Mouse (Mus musculus) midbrain, embryonic 10.5 days (tissue): ENCODE measurements around the gene Cct7. TPM values are rescaled to one million over a fixed set of nuclear protein-coding genes. Genes with fewer than 3 reads are reported as not detected.
"Not testable (repeated sequence)": the region's sequence is repeated elsewhere in the genome, so short reads cannot be mapped to it uniquely, and the experiment has no call there.

Experiments used
- DNase-seq: peaks from one replicate; pipeline ENCODE4 v3.0.0-alpha.2; 2017; ENCODE audit warnings: low spot score
- H3K27ac ChIP-seq: fragments of 300-500 bp; sonication (generic); replicated peaks from 2 replicates; pipeline ENCODE4 v1.5.1; 2016; ENCODE audit warnings: mild to moderate bottlenecking
- H3K27me3 ChIP-seq: fragments of 300-500 bp; sonication (generic); 2 replicates; pipeline ENCODE4 v1.6.1; 2016; ENCODE audit warnings: low read depth, mild to moderate bottlenecking; ENCODE audit not compliant: poor library complexity, severe bottlenecking
- H3K36me3 ChIP-seq: fragments of 300-500 bp; sonication (generic); 2 replicates; pipeline ENCODE4 v1.6.1; 2016; ENCODE audit warnings: mild to moderate bottlenecking, moderate library complexity
- H3K4me1 ChIP-seq: fragments of 300-500 bp; sonication (generic); 2 replicates; pipeline ENCODE4 v1.6.1; 2016
- H3K4me3 ChIP-seq: fragments of 300-500 bp; sonication (generic); 2 replicates; pipeline ENCODE4 v1.5.1; 2016; ENCODE audit warnings: mild to moderate bottlenecking, moderate library complexity
- H3K9me3 ChIP-seq: fragments of 300-500 bp; sonication (generic); replicated peaks from 2 replicates; pipeline ENCODE4 v1.6.1; 2016; ENCODE audit warnings: mild to moderate bottlenecking
- WGBS: fragments of 180-500 bp; shearing (Covaris S2); methylation state at CpG from one replicate; pipeline ENCODE4 v1.1.7; 2016; 5-methylcytosine and 5-hydroxymethylcytosine counted together
- polyA plus RNA-seq: library from polyadenylated mRNA; unstranded; fragments of >200 nt; fragmentation: Nextera tagmentation; extraction: Ambion mirVana; gene quantifications from 2 replicates; pipeline ENCODE4 v1.2.1, GENCODE M21; 2016

The Cct7 gene
- polyA plus RNA-seq, 1 experiment from 2014 or later, result 751 TPM

GRCm38 (mm10) chr6:85436631-85437030 lies 14.7 kb upstream of the Cct7 start:
- DNase-seq, result no peak
- no peak overlapping the region for H3K4me3 ChIP-seq
- peaks cover 16% of the 10 kb centered on the region for H3K4me1 ChIP-seq
- no peak overlapping the region for H3K27ac ChIP-seq
- no peaks in the 10 kb centered on the region for H3K27me3 ChIP-seq
- H3K36me3 ChIP-seq, result peaks cover 40% of the 10 kb centered on the region
- no peaks in the 10 kb centered on the region for H3K9me3 ChIP-seq
- 90% methylated on average over 5 of the region's 6 CpGs for WGBS

- Histone ChIP-seq H3K4me1 (no peaks in the 10 kb centered on the region), H3K4me3 (no peak overlapping the region), H3K27me3 (no peaks in the 10 kb centered on the region), H3K9me3 (no peaks in the 10 kb centered on the region), H3K36me3 (peaks cover 84% of the 10 kb centered on the region), H3K27ac (no peak overlapping the region)
- WGBS, result 86% methylated on average over 4 of the region's 4 CpGs
- DNase-seq, result no peak
Observed at GRCm38 (mm10) chr6:85441142-85441541, 10.2 kb upstream of the Cct7 start.

DNA sequence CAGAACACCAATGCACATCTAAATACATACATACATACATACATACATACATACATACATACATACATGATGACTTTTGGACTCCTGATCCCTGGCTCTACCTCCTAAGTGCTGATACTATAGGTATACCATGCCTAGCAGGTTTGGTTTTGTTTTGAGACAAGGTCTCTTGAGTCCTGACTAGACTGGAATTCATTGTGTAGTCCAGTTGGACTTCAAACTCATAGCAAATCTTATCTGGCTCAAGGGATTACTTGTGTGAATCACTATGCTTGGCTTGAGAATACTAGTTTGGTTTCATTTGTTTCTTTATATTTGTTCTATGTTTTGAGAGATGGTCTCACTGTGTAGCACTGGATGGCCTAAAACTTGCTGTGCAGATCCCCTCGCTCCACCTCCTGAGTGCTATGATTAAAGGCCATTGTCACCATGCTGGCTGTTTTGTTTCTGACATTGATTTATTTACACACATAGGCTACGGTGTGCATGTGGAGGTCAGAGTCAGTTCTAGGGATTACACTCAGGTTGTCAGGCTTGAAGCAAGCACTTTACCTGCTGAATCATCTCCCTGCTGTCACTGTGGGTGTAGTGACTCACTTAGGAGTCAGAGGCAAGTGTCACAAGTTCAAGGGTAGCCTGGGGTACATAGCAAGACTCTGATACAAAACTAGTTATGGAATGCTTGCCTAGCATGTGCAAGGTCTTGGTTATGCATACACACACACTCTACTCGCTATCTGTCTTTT lies 7.7 kb upstream of the Cct7 start:
- H3K27me3 ChIP-seq, result no peaks in the 10 kb centered on the region
- 96% methylated on average over 3 of the region's 3 CpGs for WGBS
- no peak for DNase-seq
- H3K27ac ChIP-seq, result no peak overlapping the region
- no peak overlapping the region for H3K4me3 ChIP-seq
- H3K9me3 ChIP-seq, result no peaks in the 10 kb centered on the region
- no peaks in the 10 kb centered on the region for H3K4me1 ChIP-seq
- peaks cover 90% of the 10 kb centered on the region for H3K36me3 ChIP-seq

DNA sequence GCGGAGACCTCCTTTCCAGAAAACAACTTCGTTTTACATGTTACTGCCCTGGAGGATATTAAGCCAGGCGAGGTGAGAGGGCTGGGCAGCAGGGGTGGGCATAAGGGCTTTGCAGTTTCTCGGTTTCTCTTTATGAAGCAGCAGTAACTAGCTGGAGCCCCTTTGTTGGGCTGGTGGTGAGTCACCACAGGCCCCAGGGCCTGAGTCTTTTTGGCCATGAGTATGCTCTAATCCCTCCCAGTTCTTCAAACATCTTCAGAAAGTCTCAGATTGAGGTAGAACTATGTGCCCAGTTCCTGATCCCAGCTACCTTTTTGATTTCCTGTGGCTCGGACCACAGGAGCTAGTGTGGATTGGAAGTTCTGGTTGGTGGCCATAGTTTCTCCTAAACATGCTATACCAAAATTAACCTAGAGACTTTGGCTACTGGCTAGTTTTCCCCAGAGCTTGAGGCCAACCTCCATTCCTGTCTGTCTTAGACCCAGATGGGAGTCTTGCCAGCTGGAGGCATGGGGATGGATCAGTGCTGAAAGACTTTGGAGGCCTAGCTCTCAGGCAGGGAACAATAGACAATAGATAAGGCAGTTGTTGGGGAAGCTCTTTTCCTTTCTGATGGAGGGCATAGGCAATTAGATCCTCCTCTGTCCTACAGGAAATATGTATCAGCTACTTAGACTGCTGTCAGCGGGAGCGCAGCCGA lies 6.9 kb upstream of the Cct7 start:
- 93% methylated on average over 8 of the region's 8 CpGs for WGBS
- peaks cover 83% of the 10 kb centered on the region for H3K36me3 ChIP-seq
- no peaks in the 10 kb centered on the region for H3K9me3 ChIP-seq

DNA sequence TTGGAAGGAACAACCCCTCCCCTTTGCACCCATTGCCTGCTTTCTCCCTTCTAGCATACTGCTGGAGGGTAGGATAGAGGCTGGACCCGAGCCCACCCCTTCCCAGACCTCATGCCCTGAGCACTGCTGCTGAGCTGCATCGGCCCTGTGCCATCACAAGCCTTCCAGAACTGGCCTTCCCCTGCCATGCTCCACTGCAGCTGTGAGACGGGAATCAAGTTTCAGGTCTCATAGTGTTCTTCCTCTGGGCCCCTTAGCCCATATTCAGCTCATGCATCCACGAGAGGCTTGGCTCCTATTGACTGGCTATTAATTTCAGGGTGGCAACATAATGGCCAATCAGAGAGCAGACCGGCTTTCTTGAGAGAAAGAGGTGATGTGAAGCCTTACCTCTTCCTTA lies 6.0 kb upstream of the Cct7 start:
- WGBS, result 77% methylated on average over 5 of the region's 5 CpGs
- H3K36me3 ChIP-seq, result peaks cover 74% of the 10 kb centered on the region
- H3K9me3 ChIP-seq, result no peaks in the 10 kb centered on the region

More for the DNA sequence above, 6.9 kb upstream of the Cct7 start:
- Histone ChIP-seq H3K4me1 (no peaks in the 10 kb centered on the region), H3K27ac (no peak overlapping the region), H3K27me3 (no peaks in the 10 kb centered on the region), H3K4me3 (no peak overlapping the region)
- no peak for DNase-seq

GRCm38 (mm10) chr6:85447351-85447750 lies 4.0 kb upstream of the Cct7 start:
- peaks cover 53% of the 10 kb centered on the region for H3K36me3 ChIP-seq
- no peaks in the 10 kb centered on the region for H3K27me3 ChIP-seq
- H3K4me1 ChIP-seq, result peaks cover 10% of the 10 kb centered on the region
- no peaks in the 10 kb centered on the region for H3K9me3 ChIP-seq
- H3K27ac ChIP-seq, result no peak overlapping the region
- H3K4me3 ChIP-seq, result no peak overlapping the region
- no peak for DNase-seq
- WGBS, result 89% methylated on average over 6 of the region's 6 CpGs

More for the DNA sequence above, 6.0 kb upstream of the Cct7 start:
- Histone ChIP-seq H3K27me3 (no peaks in the 10 kb centered on the region), H3K27ac (no peak overlapping the region), H3K4me3 (no peak overlapping the region), H3K4me1 (peaks cover 2% of the 10 kb centered on the region)
- no peak for DNase-seq

DNA sequence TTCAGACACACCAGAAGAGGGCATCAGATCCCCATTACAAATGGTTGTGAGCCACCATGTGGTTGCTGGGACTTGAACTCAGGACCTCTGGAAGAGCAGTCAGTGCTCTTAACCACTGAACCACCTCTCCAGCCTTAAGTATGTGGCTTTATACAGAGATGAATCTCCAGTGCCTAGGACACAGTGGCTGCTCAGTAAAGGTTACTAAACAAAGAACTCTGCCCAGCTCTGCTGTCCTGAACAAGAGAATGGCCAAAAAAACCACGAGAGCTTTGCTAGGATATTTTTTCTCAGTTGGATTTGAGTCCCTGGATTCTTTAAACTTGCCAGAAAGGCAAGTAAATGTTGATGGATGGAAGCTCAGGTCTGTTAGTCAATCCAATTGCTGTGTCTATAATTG lies 1.2 kb upstream of the Cct7 start:
- not testable (repeated sequence) for H3K9me3 ChIP-seq, H3K27ac ChIP-seq, H3K27me3 ChIP-seq, DNase-seq
- peak overlapping the region; percentile 86 for H3K4me3 ChIP-seq
- peaks cover 37% of the 10 kb centered on the region for H3K36me3 ChIP-seq
- peaks cover 35% of the 10 kb centered on the region for H3K4me1 ChIP-seq
- WGBS, result 65% methylated on average over 1 of the region's 1 CpGs

DNA sequence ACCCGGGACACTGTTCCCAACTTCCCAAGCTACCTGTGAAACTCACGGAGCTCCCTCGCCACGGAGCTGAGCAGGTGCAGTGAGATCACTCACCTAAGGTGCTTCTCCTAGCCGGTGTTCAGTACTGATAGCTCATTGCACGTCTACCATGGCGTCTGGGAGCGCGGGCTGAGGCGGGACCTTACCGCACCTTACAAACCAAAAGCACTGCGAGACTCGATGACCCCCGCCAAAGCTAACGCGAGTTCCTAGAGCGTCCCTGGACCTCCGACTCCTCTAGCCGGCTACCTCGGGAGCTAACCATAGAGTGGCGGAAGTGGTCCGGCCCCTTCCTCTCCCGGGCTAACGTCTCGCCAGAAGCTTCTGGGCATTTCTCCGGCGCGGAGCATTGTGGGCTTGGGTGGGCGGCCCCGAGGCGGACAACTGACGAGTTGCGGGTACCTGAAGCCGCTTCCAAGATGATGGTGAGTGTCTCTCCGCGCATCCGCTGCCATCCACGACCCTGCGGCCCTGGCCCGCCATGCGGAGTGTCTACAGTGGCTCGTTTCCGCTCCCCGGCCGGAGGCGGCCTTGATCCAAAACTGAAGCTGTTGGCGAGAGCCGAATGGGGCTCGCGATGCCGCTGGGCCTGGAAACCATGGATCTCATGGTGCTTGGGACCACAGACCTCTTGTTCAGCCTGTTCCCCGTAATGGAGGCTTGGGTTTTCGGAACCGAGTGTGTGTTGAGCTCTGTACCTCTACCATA lies 523 bp downstream of the Cct7 start, which contains the start of gene Pradc1:
Gene Pradc1 (minus strand): TSS at position 307 of the 747 bp plus-strand sequence.
- no peaks in the 10 kb centered on the region for H3K27me3 ChIP-seq
- peaks cover 35% of the 10 kb centered on the region for H3K36me3 ChIP-seq
- under 1% methylated on average over 54 of the region's 54 CpGs for WGBS
- H3K4me3 ChIP-seq, result peak within 1 kb of the TSS; percentile 86
- DNase-seq, result peak; percentile 99
- peaks cover 50% of the 10 kb centered on the region for H3K4me1 ChIP-seq
- H3K27ac ChIP-seq, result peak within 1 kb of the TSS; percentile 97
- H3K9me3 ChIP-seq, result no peaks in the 10 kb centered on the region

- under 1% methylated on average over 15 of the region's 15 CpGs for WGBS
Observed at GRCm38 (mm10) chr6:85452411-85452665, 1.0 kb downstream of the Cct7 start.

DNA sequence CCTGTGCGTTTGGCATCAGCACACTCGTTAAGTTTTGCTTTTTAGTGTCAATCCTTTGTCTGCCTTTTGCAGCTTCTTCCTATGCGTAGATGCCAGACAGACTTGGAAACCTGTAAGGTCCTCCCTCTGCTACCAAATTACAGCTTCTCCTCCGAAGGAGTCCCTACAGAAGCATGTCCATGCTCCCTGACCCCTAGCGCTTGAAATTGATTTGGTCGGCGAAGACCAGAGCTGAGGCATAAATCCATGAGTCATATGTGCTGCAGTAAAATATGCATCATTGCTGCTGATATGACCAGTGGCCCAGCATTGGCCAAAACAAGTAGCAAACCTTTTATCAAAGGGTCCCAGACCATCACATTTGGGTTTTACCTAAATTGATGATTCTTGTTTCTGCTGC lies 1.5 kb downstream of the Cct7 start:
- 23% methylated on average over 7 of the region's 7 CpGs for WGBS
- Histone ChIP-seq H3K4me1 (peaks cover 51% of the 10 kb centered on the region), H3K9me3 (no peaks in the 10 kb centered on the region), H3K4me3 (peak overlapping the region; percentile 86), H3K27ac (peak overlapping the region; percentile 97), H3K36me3 (peaks cover 35% of the 10 kb centered on the region), H3K27me3 (no peaks in the 10 kb centered on the region)
- no peak for DNase-seq

More at GRCm38 (mm10) chr6:85452411-85452665, 1.0 kb downstream of the Cct7 start:
- DNase-seq, result no peak
- Histone ChIP-seq H3K27me3 (no peaks in the 10 kb centered on the region), H3K36me3 (peaks cover 35% of the 10 kb centered on the region), H3K4me3 (peak overlapping the region; percentile 86), H3K9me3 (no peaks in the 10 kb centered on the region), H3K4me1 (peaks cover 51% of the 10 kb centered on the region), H3K27ac (peak overlapping the region; percentile 97)

DNA sequence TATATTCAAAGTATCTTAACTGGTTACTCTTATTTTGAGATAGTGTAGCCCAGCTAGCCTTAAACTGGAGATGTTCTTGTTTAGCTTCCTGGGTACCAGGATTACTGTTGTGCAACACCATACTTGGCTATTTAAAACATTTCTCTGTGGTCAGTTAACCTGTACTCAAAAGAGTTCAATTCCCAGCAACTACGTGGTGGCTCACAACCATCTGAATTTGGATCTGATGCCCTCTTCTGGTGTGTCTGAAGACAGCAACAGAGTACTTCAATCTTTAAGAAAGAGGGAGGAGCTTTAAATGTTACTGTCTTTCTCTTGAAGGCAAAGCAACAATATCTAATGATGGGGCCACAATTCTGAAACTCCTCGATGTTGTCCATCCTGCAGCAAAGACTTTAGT lies 8.3 kb downstream of the Cct7 start:
- Histone ChIP-seq H3K27ac (no peak overlapping the region), H3K4me3 (no peak overlapping the region), H3K9me3 (no peaks in the 10 kb centered on the region), H3K4me1 (peaks cover 21% of the 10 kb centered on the region), H3K36me3 (peaks cover 98% of the 10 kb centered on the region), H3K27me3 (no peaks in the 10 kb centered on the region)
- DNase-seq, result no peak
- WGBS, result 87% methylated on average over 2 of the region's 2 CpGs

DNA sequence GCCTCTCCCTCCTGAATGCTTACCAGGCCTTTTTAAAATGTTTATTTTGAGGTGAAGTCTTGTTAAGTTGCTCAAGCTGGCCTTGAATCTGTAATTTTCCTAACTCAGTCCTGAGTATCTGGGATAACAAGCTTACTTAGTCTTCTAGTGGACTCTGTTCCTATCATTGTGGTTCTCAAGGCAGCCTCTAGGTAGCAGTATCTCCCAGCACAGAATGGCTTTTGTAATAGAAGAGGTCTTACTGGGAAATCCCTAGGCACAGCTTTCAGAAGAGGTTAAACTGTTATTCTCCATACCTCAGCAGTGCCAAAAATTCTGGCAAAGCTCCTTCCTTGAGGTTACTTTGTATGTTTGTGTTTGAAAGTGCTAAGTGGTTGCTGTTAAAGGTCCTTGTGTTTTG lies 14.1 kb downstream of the Cct7 start:
- H3K4me3 ChIP-seq, result no peak overlapping the region
- peaks cover 97% of the 10 kb centered on the region for H3K36me3 ChIP-seq
- no peak for DNase-seq
- H3K9me3 ChIP-seq, result no peaks in the 10 kb centered on the region
- no peaks in the 10 kb centered on the region for H3K27me3 ChIP-seq
- no peaks in the 10 kb centered on the region for H3K4me1 ChIP-seq
- no peak overlapping the region for H3K27ac ChIP-seq
